Mouse (Mus musculus) liver, embryonic 14.5 days (tissue): Measurements from ENCODE around the gene Cacna1s.

Experiments used
- CTCF ChIP-seq: IDR thresholded peaks from 2 replicates; pipeline ENCODE4 v1.5.1; 2016; ENCODE audit warnings: antibody characterized with exemption, low read depth, control low read depth
- EP300 ChIP-seq: IDR thresholded peaks from 2 replicates; pipeline ENCODE4 v1.6.1; 2016; ENCODE audit warnings: antibody characterized with exemption, low read depth

DNA sequence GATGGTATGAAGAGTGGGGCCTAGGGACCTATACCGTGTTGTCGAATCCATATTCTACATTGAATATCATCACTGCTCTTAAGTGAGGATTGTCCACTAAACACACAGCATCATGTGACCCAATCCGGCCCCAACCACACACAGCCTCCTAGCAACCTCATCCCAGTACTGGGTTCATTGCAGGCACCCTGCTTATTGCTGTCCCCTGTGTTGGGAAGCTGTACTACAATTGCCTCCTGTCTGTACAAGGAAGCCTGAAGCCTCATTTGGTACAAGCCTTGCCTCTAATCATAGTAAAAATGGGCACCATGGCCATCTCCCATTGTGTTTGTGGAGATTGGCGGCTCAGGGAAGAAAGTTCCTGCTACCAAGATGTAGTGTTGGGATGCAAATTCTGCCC lies 103.8 kb downstream of the Cacna1s start:
- TF ChIP-seq CTCF, result no peak
- no peak for TF ChIP-seq EP300
